Mouse (Mus musculus): ENCODE data around the gene Cntn2. TPM values are rescaled to one million over a fixed set of nuclear protein-coding genes. Genes with fewer than 3 reads are reported as not detected.
A peak's percentile ranks its signal among the peaks of the same experiment; 100 is the strongest.

Gene Cntn2
- polyA plus RNA-seq, 1 experiment, result 0.02 TPM

- H3K27me3 ChIP-seq (replicated peaks), result no peaks in the 10 kb centered on the region
- H3K4me3 ChIP-seq (replicated peaks), result no peak overlapping the region
- no peaks in the 10 kb centered on the region for H3K9me3 ChIP-seq
- H3K36me3 ChIP-seq (replicated peaks; ENCODE audit: low read length), result peaks cover 97% of the 10 kb centered on the region
- no peak for TF ChIP-seq FLI1 (IDR thresholded peaks at IDR 0.05; ENCODE audit: low read length)
- no peak for TF ChIP-seq GATA1 (IDR thresholded peaks at IDR 0.05; ENCODE audit: borderline replicate concordance, low read length)
- peaks cover 5% of the 10 kb centered on the region; the same call in 1 of the 2 replicates for H3K4me1 ChIP-seq
Observed at GRCm38 (mm10) chr1:132500535-132500934, 42.5 kb downstream of the Cntn2 start.

GRCm38 (mm10) chr1:132483759-132484158, 59.3 kb downstream of the Cntn2 start:
- TF ChIP-seq GATA1 (IDR thresholded peaks at IDR 0.05; ENCODE audit: borderline replicate concordance, low read length), result no peak
- no peak for TF ChIP-seq FLI1 (IDR thresholded peaks at IDR 0.05; ENCODE audit: low read length)
- peaks cover 37% of the 10 kb centered on the region for H3K4me1 ChIP-seq
- no peak overlapping the region for H3K4me3 ChIP-seq (replicated peaks)
- no peaks in the 10 kb centered on the region for H3K9me3 ChIP-seq
- H3K27me3 ChIP-seq (replicated peaks), result no peaks in the 10 kb centered on the region
- peaks cover 56% of the 10 kb centered on the region for H3K36me3 ChIP-seq (replicated peaks; ENCODE audit: low read length)

- no peaks in the 10 kb centered on the region for H3K9me3 ChIP-seq
- H3K4me1 ChIP-seq, result peaks cover 42% of the 10 kb centered on the region
- no peak for TF ChIP-seq GATA1 (IDR thresholded peaks at IDR 0.05; ENCODE audit: borderline replicate concordance, low read length)
- no peak for TF ChIP-seq FLI1 (IDR thresholded peaks at IDR 0.05; ENCODE audit: low read length)
- H3K4me3 ChIP-seq (replicated peaks), result no peak overlapping the region
- peaks cover 51% of the 10 kb centered on the region for H3K36me3 ChIP-seq (replicated peaks; ENCODE audit: low read length)
- H3K27me3 ChIP-seq (replicated peaks), result no peaks in the 10 kb centered on the region
Observed at GRCm38 (mm10) chr1:132483234-132483633, 59.8 kb downstream of the Cntn2 start.

- Histone ChIP-seq H3K4me1 (peaks cover 47% of the 10 kb centered on the region), H3K27me3 (replicated peaks) (no peaks in the 10 kb centered on the region), H3K4me3 (replicated peaks) (no peak overlapping the region), H3K36me3 (replicated peaks; ENCODE audit: low read length) (peaks cover 35% of the 10 kb centered on the region), H3K9me3 (no peaks in the 10 kb centered on the region)
- TF ChIP-seq GATA1 (IDR thresholded peaks at IDR 0.05; ENCODE audit: borderline replicate concordance, low read length) (no peak), FLI1 (IDR thresholded peaks at IDR 0.05; ENCODE audit: low read length) (no peak)
Observed at GRCm38 (mm10) chr1:132481619-132482018, 61.4 kb downstream of the Cntn2 start.

GRCm38 (mm10) chr1:132479438-132479837, 63.6 kb downstream of the Cntn2 start:
- H3K4me3 ChIP-seq (replicated peaks), result no peak overlapping the region
- H3K4me1 ChIP-seq, result peaks cover 61% of the 10 kb centered on the region
- H3K27me3 ChIP-seq (replicated peaks), result no peaks in the 10 kb centered on the region
- no peak for TF ChIP-seq GATA1 (IDR thresholded peaks at IDR 0.05; ENCODE audit: borderline replicate concordance, low read length)
- TF ChIP-seq FLI1 (IDR thresholded peaks at IDR 0.05; ENCODE audit: low read length), result no peak
- H3K36me3 ChIP-seq (replicated peaks; ENCODE audit: low read length), result peaks cover 14% of the 10 kb centered on the region
- H3K9me3 ChIP-seq, result no peaks in the 10 kb centered on the region

- Histone ChIP-seq H3K36me3 (replicated peaks; ENCODE audit: low read length) (peaks cover 2% of the 10 kb centered on the region), H3K27me3 (replicated peaks) (no peaks in the 10 kb centered on the region), H3K9me3 (no peaks in the 10 kb centered on the region), H3K4me1 (peaks cover 47% of the 10 kb centered on the region), H3K4me3 (replicated peaks) (peak within 1 kb of the TSS; percentile 99)
- TF ChIP-seq FLI1 (IDR thresholded peaks at IDR 0.05; ENCODE audit: low read length) (no peak), GATA1 (IDR thresholded peaks at IDR 0.05; ENCODE audit: borderline replicate concordance, low read length) (no peak)
Observed at GRCm38 (mm10) chr1:132476928-132477691, 65.9 kb downstream of the Cntn2 start, which contains the start of gene Rbbp5. Rbbp5 (plus strand) TSS chr1:132477365.

DNA sequence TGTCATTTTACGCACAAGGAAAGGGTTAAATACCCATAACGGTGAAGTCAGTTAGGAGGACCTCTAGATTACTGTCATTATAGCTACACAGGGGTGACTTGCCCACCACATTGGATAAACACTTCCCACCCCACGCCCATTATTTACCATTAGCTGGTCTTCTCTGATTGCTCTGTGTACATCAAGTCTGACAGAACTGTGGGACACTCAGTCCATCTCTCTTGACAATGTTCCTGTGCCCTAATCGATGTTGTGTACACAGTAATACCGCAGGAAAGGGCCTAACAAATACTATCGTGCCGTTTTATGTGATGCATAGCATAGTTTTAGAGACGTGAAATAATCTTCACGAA, 66.5 kb downstream of the Cntn2 start:
- Histone ChIP-seq H3K27me3 (replicated peaks) (no peaks in the 10 kb centered on the region), H3K36me3 (replicated peaks; ENCODE audit: low read length) (peaks cover 2% of the 10 kb centered on the region), H3K4me3 (replicated peaks) (peak overlapping the region; percentile 99), H3K4me1 (peaks cover 46% of the 10 kb centered on the region), H3K9me3 (no peaks in the 10 kb centered on the region)
- TF ChIP-seq GATA1 (IDR thresholded peaks at IDR 0.05; ENCODE audit: borderline replicate concordance, low read length) (no peak), FLI1 (IDR thresholded peaks at IDR 0.05; ENCODE audit: low read length) (no peak)

- Histone ChIP-seq H3K27me3 (replicated peaks) (no peaks in the 10 kb centered on the region), H3K36me3 (replicated peaks; ENCODE audit: low read length) (no peaks in the 10 kb centered on the region), H3K4me1 (peaks cover 31% of the 10 kb centered on the region), H3K4me3 (replicated peaks) (no peak overlapping the region), H3K9me3 (no peaks in the 10 kb centered on the region)
- TF ChIP-seq FLI1 (IDR thresholded peaks at IDR 0.05; ENCODE audit: low read length) (no peak), GATA1 (IDR thresholded peaks at IDR 0.05; ENCODE audit: borderline replicate concordance, low read length) (no peak)
Observed at GRCm38 (mm10) chr1:132474496-132474895, 68.6 kb downstream of the Cntn2 start.

GRCm38 (mm10) chr1:132472537-132472936, 70.5 kb downstream of the Cntn2 start:
- H3K27me3 ChIP-seq (replicated peaks), result no peaks in the 10 kb centered on the region
- H3K4me1 ChIP-seq, result peaks cover 26% of the 10 kb centered on the region
- no peak overlapping the region for H3K4me3 ChIP-seq (replicated peaks)
- no peaks in the 10 kb centered on the region for H3K36me3 ChIP-seq (replicated peaks; ENCODE audit: low read length)
- no peak for TF ChIP-seq FLI1 (IDR thresholded peaks at IDR 0.05; ENCODE audit: low read length)
- TF ChIP-seq GATA1 (IDR thresholded peaks at IDR 0.05; ENCODE audit: borderline replicate concordance, low read length), result no peak
- H3K9me3 ChIP-seq, result no peaks in the 10 kb centered on the region

DNA sequence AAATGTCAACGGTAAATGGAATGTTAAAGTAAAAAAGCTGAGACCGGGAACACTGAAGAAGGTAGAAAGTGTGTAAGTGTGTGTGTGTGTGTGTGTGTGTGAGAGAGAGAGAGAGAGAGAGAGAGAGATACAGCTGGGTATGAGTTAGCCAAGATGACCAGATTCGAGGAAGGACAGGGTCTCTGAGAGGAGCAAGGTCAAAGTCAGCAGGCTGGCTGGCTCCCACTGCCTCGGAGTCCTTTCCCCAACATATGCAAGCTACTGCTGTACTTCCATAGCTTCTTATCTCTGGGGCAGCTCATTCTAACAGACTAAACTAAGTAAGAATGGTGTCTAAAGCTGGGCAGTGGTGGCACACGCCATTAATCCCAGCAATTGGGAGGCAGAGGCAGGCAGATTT, 71.6 kb downstream of the Cntn2 start:
- no peaks in the 10 kb centered on the region for H3K27me3 ChIP-seq (replicated peaks)
- H3K4me1 ChIP-seq, result peaks cover 33% of the 10 kb centered on the region
- no peak overlapping the region for H3K4me3 ChIP-seq (replicated peaks)
- H3K9me3 ChIP-seq, result no peaks in the 10 kb centered on the region
- peaks cover 6% of the 10 kb centered on the region for H3K36me3 ChIP-seq (replicated peaks; ENCODE audit: low read length)
- TF ChIP-seq FLI1 (IDR thresholded peaks at IDR 0.05; ENCODE audit: low read length), result no peak
